Mouse (Mus musculus) testis, adult 2 months (tissue): ENCODE measurements around the gene Cfap74. TPM values are rescaled to one million over a fixed set of nuclear protein-coding genes. Genes with fewer than 3 reads are reported as not detected.
A peak's percentile ranks its signal among the peaks of the same experiment; 100 is the strongest.

ENCODE experiments used
- H3K27ac ChIP-seq: fragments of 200-500 bp; 2 replicates; pipeline ENCODE4 v1.5.1; 2012; ENCODE audit warnings: low read depth, low read length; ENCODE audit not compliant: control insufficient read depth, insufficient read depth
- H3K27me3 ChIP-seq: fragments of 200-500 bp; 2 replicates; pipeline ENCODE4 v1.6.1; 2012; ENCODE audit warnings: mild to moderate bottlenecking, low read length, moderate library complexity; ENCODE audit not compliant: control insufficient read depth, insufficient read depth
- H3K36me3 ChIP-seq: fragments of 200-500 bp; 2 replicates; pipeline ENCODE4 v1.6.1; 2012; ENCODE audit warnings: mild to moderate bottlenecking, low read length; ENCODE audit not compliant: control insufficient read depth, insufficient read depth
- H3K4me1 ChIP-seq: fragments of 200-500 bp; 2 replicates; pipeline ENCODE4 v1.6.1; 2012; ENCODE audit warnings: low read length; ENCODE audit not compliant: control insufficient read depth, insufficient read depth
- H3K4me3 ChIP-seq: fragments of 200-500 bp; 2 replicates; pipeline ENCODE4 v1.5.1; 2012; ENCODE audit warnings: low read depth, mild to moderate bottlenecking, low read length, moderate library complexity, mixed read lengths; ENCODE audit not compliant: control insufficient read depth
- CTCF ChIP-seq: fragments of 200-500 bp; IDR thresholded peaks from 2 replicates; pipeline ENCODE4 v1.5.1; 2012; ENCODE audit warnings: low read depth, mild to moderate bottlenecking, inconsistent platforms, low read length, moderate library complexity; ENCODE audit not compliant: control insufficient read depth, insufficient read depth, insufficient replicate concordance
- POLR2A ChIP-seq: fragments of 200-500 bp; IDR thresholded peaks from 2 replicates; pipeline ENCODE4 v1.6.1; 2012; ENCODE audit warnings: low read depth, mild to moderate bottlenecking, inconsistent platforms, low read length, moderate library complexity; ENCODE audit not compliant: control insufficient read depth
- polyA plus RNA-seq: library from polyadenylated mRNA; depleted of rRNA; stranded (reverse); fragments of >200 nt; gene quantifications from 2 replicates; pipeline ENCODE4 v1.2.3, GENCODE M21; 2012; rRNA removed

Gene Cfap74
- 79.6 and 79.9 TPM in 2 replicates for polyA plus RNA-seq

- Histone ChIP-seq H3K27ac (peak within 1 kb of the TSS; percentile 86), H3K27me3 (no peaks in the 10 kb centered on the region), H3K4me1 (peaks cover 3% of the 10 kb centered on the region), H3K36me3 (no peaks in the 10 kb centered on the region; the same call in 1 of the 2 replicates), H3K4me3 (peak within 1 kb of the TSS; percentile 88)
- TF ChIP-seq CTCF (no peak), POLR2A (peak; percentile 83)
These were observed at the start of gene Cfap74 for GRCm38 (mm10) chr4:155409058-155409776. Gene Cfap74 (plus strand): TSS chr4:155409190.

GRCm38 (mm10) chr4:155359560-155360464, 49.2 kb upstream of the Cfap74 start:
- TF ChIP-seq POLR2A (no peak), CTCF (no peak)
- no peak overlapping the region for H3K27ac ChIP-seq
- peaks cover 25% of the 10 kb centered on the region for H3K4me1 ChIP-seq
- H3K27me3 ChIP-seq = no peaks in the 10 kb centered on the region
- no peaks in the 10 kb centered on the region for H3K36me3 ChIP-seq
- no peak overlapping the region for H3K4me3 ChIP-seq

- TF ChIP-seq POLR2A (no peak), CTCF (no peak)
- H3K4me3 ChIP-seq = peak overlapping the region; percentile 79
- no peak overlapping the region for H3K27ac ChIP-seq
- no peaks in the 10 kb centered on the region for H3K36me3 ChIP-seq
- H3K4me1 ChIP-seq = peaks cover 25% of the 10 kb centered on the region
- H3K27me3 ChIP-seq = no peaks in the 10 kb centered on the region
These were observed 48.1 kb upstream of the Cfap74 start for GRCm38 (mm10) chr4:155360856-155361255.

- H3K4me1 ChIP-seq = peaks cover 25% of the 10 kb centered on the region
- no peak within 1 kb of the TSS for H3K27ac ChIP-seq
- peak within 1 kb of the TSS; percentile 79 for H3K4me3 ChIP-seq
- no peaks in the 10 kb centered on the region for H3K27me3 ChIP-seq
- TF ChIP-seq POLR2A = peak; percentile 57
- TF ChIP-seq CTCF = no peak
- H3K36me3 ChIP-seq = no peaks in the 10 kb centered on the region
These were observed 47.6 kb upstream of the Cfap74 start, which contains the start of gene Prkcz for GRCm38 (mm10) chr4:155361303-155361791. Gene Prkcz (minus strand): TSS chr4:155361361.

GRCm38 (mm10) chr4:155362443-155362842, 46.5 kb upstream of the Cfap74 start:
- TF ChIP-seq POLR2A (no peak), CTCF (no peak)
- Histone ChIP-seq H3K4me3 (peak overlapping the region; percentile 53; the same call in 1 of the 2 replicates), H3K27me3 (no peaks in the 10 kb centered on the region)

GRCm38 (mm10) chr4:155366784-155367183, 42.2 kb upstream of the Cfap74 start:
- H3K4me1 ChIP-seq = peaks cover 8% of the 10 kb centered on the region
- no peaks in the 10 kb centered on the region for H3K36me3 ChIP-seq
- TF ChIP-seq POLR2A = no peak
- no peak for TF ChIP-seq CTCF
- H3K27ac ChIP-seq = no peak overlapping the region
- no peaks in the 10 kb centered on the region for H3K27me3 ChIP-seq
- H3K4me3 ChIP-seq = no peak overlapping the region

More at GRCm38 (mm10) chr4:155362443-155362842, 46.5 kb upstream of the Cfap74 start:
- peaks cover 25% of the 10 kb centered on the region for H3K4me1 ChIP-seq
- no peak overlapping the region for H3K27ac ChIP-seq
- H3K36me3 ChIP-seq = no peaks in the 10 kb centered on the region

- Histone ChIP-seq H3K27ac (no peak overlapping the region), H3K4me3 (no peak overlapping the region), H3K36me3 (no peaks in the 10 kb centered on the region), H3K27me3 (no peaks in the 10 kb centered on the region), H3K4me1 (peaks cover 3% of the 10 kb centered on the region)
- TF ChIP-seq CTCF = no peak
These were observed 41.3 kb upstream of the Cfap74 start for GRCm38 (mm10) chr4:155367739-155368138.
